Mouse (Mus musculus) olfactory bulb, adult 2 months (tissue): ENCODE data around the gene Wdr54. TPM values are rescaled to one million over a fixed set of nuclear protein-coding genes. Genes with fewer than 3 reads are reported as not detected.

Experiments
- H3K27ac ChIP-seq: fragments of 200-500 bp; 2 replicates; pipeline ENCODE4 v1.5.1; 2012; ENCODE audit warnings: low read depth, low read length; ENCODE audit not compliant: insufficient read depth
- H3K4me1 ChIP-seq: fragments of 200-500 bp; 2 replicates; pipeline ENCODE4 v1.6.1; 2012; ENCODE audit warnings: low read length; ENCODE audit not compliant: control insufficient read depth, insufficient read depth
- H3K4me3 ChIP-seq: fragments of 200-500 bp; 2 replicates; pipeline ENCODE4 v1.5.1; 2012; ENCODE audit warnings: mild to moderate bottlenecking, low read depth, low read length, moderate library complexity; ENCODE audit not compliant: insufficient read depth
- CTCF ChIP-seq: fragments of 200-500 bp; IDR thresholded peaks from 2 replicates; pipeline ENCODE4 v1.5.1; 2012; ENCODE audit warnings: low read depth, mild to moderate bottlenecking, low read length, moderate library complexity; ENCODE audit not compliant: insufficient read depth
- POLR2A ChIP-seq: fragments of 200-500 bp; IDR thresholded peaks from 2 replicates; pipeline ENCODE4 v1.6.1; 2012; ENCODE audit warnings: mild to moderate bottlenecking, low read depth, low read length, moderate library complexity; ENCODE audit not compliant: insufficient read depth
- WGBS: fragments of 180-500 bp; shearing (Covaris S2); methylation state at CpG from one replicate; pipeline ENCODE4 v1.1.7; 2018; 5-methylcytosine and 5-hydroxymethylcytosine counted together
- polyA plus RNA-seq: library from polyadenylated mRNA; stranded (reverse); fragments of >200 nt; gene quantifications from 2 replicates; pipeline ENCODE4 v1.2.4, GENCODE M21; 2012; ENCODE audit warnings: low replicate concordance; ENCODE audit not compliant: missing spikeins, insufficient read depth, insufficient read length

The Wdr54 gene
- polyA plus RNA-seq, 1 experiment = not detected

GRCm38 (mm10) chr6:83115682-83116372 is 40.4 kb downstream of the Wdr54 start:
- under 1% methylated on average over 40 of the region's 48 CpGs for WGBS
- peak overlapping the region; percentile 78 for H3K4me3 ChIP-seq
- no peak for TF ChIP-seq POLR2A
- no peak for TF ChIP-seq CTCF
- no peak overlapping the region for H3K27ac ChIP-seq
- H3K4me1 ChIP-seq = peaks cover 20% of the 10 kb centered on the region

- no peak within 1 kb of the TSS for H3K27ac ChIP-seq
- H3K4me1 ChIP-seq = peaks cover 16% of the 10 kb centered on the region
- peak within 1 kb of the TSS; percentile 78 for H3K4me3 ChIP-seq
- TF ChIP-seq POLR2A (peak; percentile 88), CTCF (no peak)
- 1% methylated on average over 57 of the region's 58 CpGs for WGBS
Measured at GRCm38 (mm10) chr6:83115011-83115671, 41.1 kb downstream of the Wdr54 start, which contains the start of gene Mogs. TSS of gene Mogs (plus strand) at chr6:83115496.

GRCm38 (mm10) chr6:83111510-83112136 is 44.6 kb downstream of the Wdr54 start:
- TF ChIP-seq CTCF (no peak), POLR2A (no peak)
- Histone ChIP-seq H3K4me3 (no peak overlapping the region), H3K27ac (no peak overlapping the region), H3K4me1 (peaks cover 15% of the 10 kb centered on the region)
- 83% methylated on average over 4 of the region's 4 CpGs for WGBS

GRCm38 (mm10) chr6:83108762-83109668 is 47.2 kb downstream of the Wdr54 start, which contains the start of gene Mrpl53:
TSS of gene Mrpl53 (plus strand) at chr6:83109040.
- TF ChIP-seq POLR2A = peak; percentile 80; the same call in 1 of the 2 replicates
- TF ChIP-seq CTCF = no peak
- Histone ChIP-seq H3K27ac (peak within 1 kb of the TSS; percentile 88), H3K4me1 (peaks cover 9% of the 10 kb centered on the region), H3K4me3 (peak within 1 kb of the TSS; percentile 65)
- under 1% methylated on average over 76 of the region's 76 CpGs for WGBS

GRCm38 (mm10) chr6:83107566-83108400 is 48.4 kb downstream of the Wdr54 start:
- no peak overlapping the region for H3K4me3 ChIP-seq
- 35% methylated on average over 13 of the region's 13 CpGs for WGBS
- H3K4me1 ChIP-seq = peaks cover 18% of the 10 kb centered on the region
- TF ChIP-seq POLR2A (no peak), CTCF (no peak)
- H3K27ac ChIP-seq = no peak overlapping the region

GRCm38 (mm10) chr6:83104158-83104557 is 52.0 kb downstream of the Wdr54 start:
- peaks cover 27% of the 10 kb centered on the region for H3K4me1 ChIP-seq
- no peak overlapping the region for H3K4me3 ChIP-seq
- TF ChIP-seq POLR2A (no peak), CTCF (no peak)
- WGBS = 52% methylated on average over 4 of the region's 4 CpGs
- H3K27ac ChIP-seq = no peak overlapping the region

- TF ChIP-seq POLR2A = no peak
- TF ChIP-seq CTCF = no peak
- WGBS = 61% methylated on average over 11 of the region's 11 CpGs
- Histone ChIP-seq H3K4me3 (peak overlapping the region; percentile 70; the same call in 1 of the 2 replicates), H3K27ac (no peak overlapping the region), H3K4me1 (peaks cover 27% of the 10 kb centered on the region)
Measured at GRCm38 (mm10) chr6:83103130-83103650, 53.0 kb downstream of the Wdr54 start.

- H3K27ac ChIP-seq = 0 out of 2 replicates have a peak overlapping the region, but pooled peaks have one; percentile 10
- H3K4me1 ChIP-seq = peaks cover 18% of the 10 kb centered on the region
- peak overlapping the region; percentile 70 for H3K4me3 ChIP-seq
- TF ChIP-seq CTCF = peak; percentile 20; the same call in 1 of the 2 replicates
- TF ChIP-seq POLR2A = 0 out of 2 replicates have a peak, but pooled peaks have one; percentile 12
- WGBS = under 1% methylated on average over 74 of the region's 74 CpGs
Measured at GRCm38 (mm10) chr6:83101688-83102556, 54.3 kb downstream of the Wdr54 start.
